Mouse (Mus musculus): ENCODE results near the gene Hcls1. TPM values are rescaled to one million over a fixed set of nuclear protein-coding genes. Genes with fewer than 3 reads are reported as not detected.

The Hcls1 gene
- 100 to 1,000 TPM; 164 to 175 TPM for polyA plus RNA-seq (2017; shearing (Covaris generic))

GRCm38 (mm10) chr16:36934841-36935620 is at the start of gene Hcls1:
Hcls1 (plus strand) TSS chr16:36934983.

GRCm38 (mm10) chr16:36989999-36990625 is 55.3 kb downstream of the Hcls1 start, which contains the start of gene Fbxo40:
Fbxo40 (minus strand) TSS chr16:36990467.

GRCm38 (mm10) chr16:37011061-37011921 is 76.5 kb downstream of the Hcls1 start, which contains the start of gene Polq:
Polq (plus strand) TSS chr16:37011786.

Other genes starting within 250 kb of the Hcls1 start
- gene Ildr1, start 241.0 kb upstream of the Hcls1 start, polyA plus RNA-seq (2017; shearing (Covaris generic)), result 10 to 100 TPM; 12.0 to 13.9 TPM
- 10 to 100 TPM in 1 of 2 experiments, 1 to 10 TPM in 1; 8.8 to 16.5 TPM for gene Slc15a2, start 150.0 kb upstream of the Hcls1 start, polyA plus RNA-seq (2017; shearing (Covaris generic))
- gene Iqcb1, start 106.6 kb upstream of the Hcls1 start, polyA plus RNA-seq (2017; shearing (Covaris generic)), result 10 to 100 TPM; 15.8 to 16.7 TPM
- gene Eaf2, start 60.0 kb upstream of the Hcls1 start, polyA plus RNA-seq (2017; shearing (Covaris generic)), result 1 to 10 TPM; 1.0 to 2.5 TPM
- 10 to 100 TPM; 31.6 to 38.8 TPM for gene Golgb1, start 59.8 kb upstream of the Hcls1 start, polyA plus RNA-seq (2017; shearing (Covaris generic))
- 1 to 10 TPM in 1 of 2 experiments, under 1 TPM in 1; 0.33 to 1.6 TPM for gene Fbxo40, start 55.5 kb downstream of the Hcls1 start, polyA plus RNA-seq (2017; shearing (Covaris generic))
- gene Polq, start 76.8 kb downstream of the Hcls1 start, polyA plus RNA-seq (2017; shearing (Covaris generic)), result 1 to 10 TPM; 1.8 to 3.5 TPM

All from inflammation-experienced regulatory T-cells (primary cell).